Mouse (Mus musculus) lung, embryonic 16.5 days (tissue): Measurements from ENCODE around the gene Spin1. TPM values are rescaled to one million over a fixed set of nuclear protein-coding genes. Genes with fewer than 3 reads are reported as not detected.
"Not testable (repeated sequence)": the region's sequence is repeated elsewhere in the genome, so short reads cannot be mapped to it uniquely, and the experiment has no call there.

Experiments used
- ATAC-seq: fragments of 200-750 bp; cut with Nextera tagmentation; 2 replicates; pipeline ENCODE4 v1.8.0; 2017; ENCODE audit warnings: low read depth, mild to moderate bottlenecking, moderate library complexity
- H3K27ac ChIP-seq: fragments of 300-500 bp; sonication (generic); 2 replicates; pipeline ENCODE4 v1.5.1; 2014; ENCODE audit warnings: mild to moderate bottlenecking, control low read depth, low read length
- H3K27me3 ChIP-seq: fragments of 300-500 bp; sonication (generic); 2 replicates; pipeline ENCODE4 v1.6.1; 2014; ENCODE audit warnings: low read depth, low read length, mixed read lengths; ENCODE audit not compliant: control insufficient read depth, insufficient read depth
- H3K36me3 ChIP-seq: fragments of 300-500 bp; sonication (generic); 2 replicates; pipeline ENCODE4 v1.6.1; 2014; ENCODE audit warnings: low read length; ENCODE audit not compliant: control insufficient read depth, insufficient read depth
- H3K4me1 ChIP-seq: fragments of 300-500 bp; sonication (generic); replicated peaks from 2 replicates; pipeline ENCODE4 v1.6.1; 2014; ENCODE audit warnings: low read length, mixed read lengths; ENCODE audit not compliant: control insufficient read depth, insufficient read depth
- H3K4me2 ChIP-seq: fragments of 300-500 bp; sonication (generic); 2 replicates; pipeline ENCODE4 v1.6.1; 2014; ENCODE audit warnings: low read depth, low read length, control low read depth
- H3K4me3 ChIP-seq: fragments of 300-500 bp; sonication (generic); 2 replicates; pipeline ENCODE4 v1.5.1; 2014; ENCODE audit warnings: mild to moderate bottlenecking, low read length, control low read depth
- H3K9ac ChIP-seq: fragments of 300-500 bp; sonication (generic); 2 replicates; pipeline ENCODE4 v1.6.1; 2014; ENCODE audit warnings: low read length, control low read depth
- H3K9me3 ChIP-seq: fragments of 300-500 bp; sonication (generic); 2 replicates; pipeline ENCODE4 v1.6.1; 2016; ENCODE audit warnings: low read length; ENCODE audit not compliant: control insufficient read depth
- WGBS: fragments of 180-500 bp; shearing (Covaris S2); extraction: QIAGEN DNeasy Blood & Tissue Kit; methylation state at CpG from one replicate; pipeline ENCODE4 v1.1.7; 2014; 5-methylcytosine and 5-hydroxymethylcytosine counted together
- polyA plus RNA-seq: library from polyadenylated mRNA; unstranded; fragments of >200 nt; fragmentation: Nextera tagmentation; extraction: Ambion mirVana; gene quantifications from 2 replicates; pipeline ENCODE4 v1.2.1, GENCODE M21; 2015

Spin1 gene
- polyA plus RNA-seq, 1 experiment from 2014 or later: 80.4 TPM

DNA sequence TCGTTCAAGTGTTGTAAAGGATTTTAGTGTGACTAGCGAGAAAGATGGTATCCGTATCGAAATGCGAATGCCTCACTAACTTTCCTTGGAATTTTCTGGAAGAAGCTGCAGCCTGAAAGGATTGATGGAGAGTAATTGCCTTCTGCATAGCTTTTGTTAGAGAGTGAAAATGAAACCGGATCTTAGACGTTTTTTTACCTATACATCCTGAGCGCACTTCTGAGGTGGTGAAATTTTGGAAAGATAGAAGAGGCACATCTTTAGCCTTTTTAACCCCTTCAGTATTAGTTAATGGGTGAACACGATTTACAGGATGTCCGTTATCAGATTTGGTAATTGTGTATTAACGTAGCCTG, 1.1 kb downstream of the Spin1 start:
- peak overlapping the region; percentile 54 for H3K4me2 ChIP-seq
- 12% methylated on average over 11 of the region's 11 CpGs for WGBS
- no peak for ATAC-seq
- H3K27ac ChIP-seq: peak overlapping the region; percentile 95
- H3K9ac ChIP-seq: peak overlapping the region; percentile 95
- H3K27me3 ChIP-seq: no peaks in the 10 kb centered on the region
- H3K36me3 ChIP-seq: 0 out of 2 replicates have a peak, but pooled peaks cover 2% of the 10 kb centered on the region
- peaks cover 16% of the 10 kb centered on the region for H3K4me1 ChIP-seq
- H3K9me3 ChIP-seq: no peaks in the 10 kb centered on the region
- peak overlapping the region; percentile 86 for H3K4me3 ChIP-seq

DNA sequence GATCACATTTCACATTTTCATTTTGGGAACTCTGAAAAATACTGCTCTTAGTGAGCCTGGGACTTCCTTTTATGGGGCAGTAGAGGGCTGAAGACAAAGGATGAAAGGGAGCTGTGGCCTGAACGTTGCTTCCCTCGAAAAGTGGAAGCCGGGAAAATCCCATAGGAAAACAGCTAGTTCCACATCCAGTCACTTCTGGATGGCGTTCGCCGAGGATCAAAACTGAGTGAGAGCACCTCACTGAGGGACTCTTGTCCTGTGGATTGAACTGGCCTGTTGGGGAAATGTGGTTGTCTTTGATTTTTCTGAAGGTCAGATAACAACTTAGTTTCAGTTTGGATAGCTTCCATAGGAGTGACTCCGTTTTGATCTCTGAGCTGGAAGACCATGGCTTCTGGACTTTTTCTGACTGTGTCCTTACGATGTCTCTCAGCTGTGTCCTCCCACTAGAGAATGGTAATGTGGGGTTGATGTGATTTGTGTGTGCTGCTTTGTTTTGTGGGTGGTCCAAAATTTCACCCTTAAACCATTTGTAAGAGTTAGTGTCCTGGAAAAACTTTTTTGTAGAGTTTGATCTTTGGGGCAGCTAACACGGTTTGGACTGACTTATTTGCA, 2.5 kb downstream of the Spin1 start:
- no peak overlapping the region for H3K4me3 ChIP-seq
- no peaks in the 10 kb centered on the region for H3K9me3 ChIP-seq
- peak overlapping the region; percentile 34; the same call in 1 of the 2 replicates for H3K27ac ChIP-seq
- no peak overlapping the region for H3K9ac ChIP-seq
- no peak for ATAC-seq
- 0 out of 2 replicates have a peak, but pooled peaks cover 2% of the 10 kb centered on the region for H3K36me3 ChIP-seq
- H3K27me3 ChIP-seq: no peaks in the 10 kb centered on the region
- peak overlapping the region; percentile 54; the same call in 1 of the 2 replicates for H3K4me2 ChIP-seq
- 75% methylated on average over 9 of the region's 9 CpGs for WGBS
- H3K4me1 ChIP-seq: peaks cover 16% of the 10 kb centered on the region

DNA sequence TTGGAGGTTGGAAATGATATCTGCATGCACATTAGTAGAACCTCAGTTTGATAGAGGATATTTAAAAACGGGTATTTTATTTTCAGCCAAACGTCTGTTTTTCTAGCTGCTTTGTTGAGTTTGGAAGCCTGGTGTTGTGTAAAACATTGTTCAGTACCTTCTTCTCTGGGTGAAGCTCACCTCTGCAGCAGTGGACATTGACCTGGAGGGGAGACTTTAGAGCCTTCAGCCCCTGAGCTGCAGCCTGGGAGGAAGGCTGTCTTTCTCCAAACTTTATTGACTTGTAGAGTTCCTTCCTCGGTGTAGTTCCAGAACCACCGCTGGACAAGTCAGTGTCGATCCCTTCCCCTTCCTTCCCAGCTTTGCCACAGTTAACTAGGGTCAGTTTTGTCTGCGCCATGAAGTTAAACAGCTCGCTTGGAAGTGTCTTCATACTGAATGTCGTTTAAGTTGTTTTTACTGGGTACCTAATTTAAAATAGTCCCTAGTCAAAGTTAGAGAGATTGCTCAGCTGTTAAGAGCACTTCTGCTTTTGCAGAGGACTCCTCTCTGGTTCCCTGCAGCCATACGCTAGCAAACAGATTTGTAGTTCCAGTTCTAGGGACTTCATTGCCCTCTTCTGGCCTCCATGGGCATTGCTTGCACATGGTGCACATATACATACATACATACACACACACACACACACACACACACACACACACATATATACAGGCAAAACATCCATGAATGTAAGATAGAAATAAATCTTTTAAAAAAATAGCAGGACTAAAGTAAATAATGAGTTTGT, 3.4 kb downstream of the Spin1 start:
- no peaks in the 10 kb centered on the region for H3K9me3 ChIP-seq
- no peak overlapping the region for H3K4me3 ChIP-seq
- ATAC-seq: no peak
- H3K27ac ChIP-seq: no peak overlapping the region
- 0 out of 2 replicates have a peak, but pooled peaks cover 2% of the 10 kb centered on the region for H3K36me3 ChIP-seq
- WGBS: 94% methylated on average over 9 of the region's 9 CpGs
- H3K27me3 ChIP-seq: no peaks in the 10 kb centered on the region
- H3K4me2 ChIP-seq: no peak overlapping the region
- H3K4me1 ChIP-seq: peaks cover 14% of the 10 kb centered on the region
- H3K9ac ChIP-seq: no peak overlapping the region

DNA sequence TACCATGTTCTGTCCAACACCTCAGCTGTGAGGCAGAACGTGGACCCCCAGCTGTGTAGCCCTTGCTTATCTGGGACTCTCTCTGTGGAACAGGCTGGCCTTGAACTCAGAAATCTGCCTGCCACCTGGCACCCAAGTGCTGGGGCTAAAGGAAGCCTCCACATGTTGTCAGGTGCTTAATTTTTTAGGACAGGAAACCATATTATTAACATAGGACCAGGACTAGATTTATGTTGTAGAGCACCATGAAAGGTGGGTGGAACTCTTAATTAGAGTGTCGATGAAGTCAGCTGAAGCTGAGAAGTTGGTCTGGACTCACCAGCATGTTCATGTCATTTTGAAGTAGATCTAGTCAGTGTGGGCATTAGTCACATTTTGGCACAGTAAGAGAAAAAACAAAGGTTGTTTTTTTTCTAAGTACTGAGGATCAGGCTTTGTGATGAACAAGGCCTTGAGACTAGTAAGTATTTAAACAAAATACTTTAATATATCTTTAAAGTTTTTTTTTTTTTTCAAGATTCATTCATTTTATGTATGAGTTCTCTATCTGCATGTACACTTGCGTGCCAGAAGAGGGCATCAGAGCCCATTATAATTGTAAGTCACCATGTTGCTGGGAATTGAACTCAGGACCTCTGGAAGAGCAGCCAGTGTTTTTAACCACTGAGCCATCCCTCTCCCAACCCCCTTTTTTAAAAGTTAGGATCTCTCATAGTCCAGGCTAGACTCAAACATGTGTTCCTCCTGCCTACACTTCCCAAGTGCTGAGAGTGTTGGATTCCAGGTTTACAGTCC, 5.4 kb downstream of the Spin1 start:
- no peaks in the 10 kb centered on the region for H3K27me3 ChIP-seq

DNA sequence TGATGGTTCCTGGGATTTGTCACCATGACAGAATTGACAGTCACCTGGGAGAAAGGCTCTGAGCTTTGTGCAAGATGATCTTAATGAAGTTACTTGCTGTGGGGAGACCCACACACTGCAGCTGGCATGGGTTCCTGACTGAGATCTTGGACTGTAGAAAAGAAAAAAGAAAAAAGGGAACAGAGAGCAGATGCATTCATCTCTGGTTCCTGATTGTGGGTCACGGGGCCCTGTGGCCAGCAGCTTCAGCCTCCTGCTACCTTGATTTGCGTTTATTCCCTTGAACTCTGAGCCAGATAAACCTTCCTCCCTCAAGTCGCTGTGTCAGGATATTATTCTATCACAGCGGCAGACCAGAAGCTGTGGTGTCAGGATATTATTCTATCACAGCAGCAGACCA, 6.1 kb downstream of the Spin1 start:
- Histone ChIP-seq H3K36me3 (peaks cover 2% of the 10 kb centered on the region; the same call in 1 of the 2 replicates), H3K9me3 (0 out of 2 replicates have a peak, but pooled peaks cover 2% of the 10 kb centered on the region), H3K9ac (no peak overlapping the region), H3K27ac (no peak overlapping the region), H3K4me3 (no peak overlapping the region), H3K27me3 (no peaks in the 10 kb centered on the region), H3K4me2 (no peak overlapping the region), H3K4me1 (peaks cover 7% of the 10 kb centered on the region)
- 86% methylated on average over 4 of the region's 4 CpGs for WGBS
- no peak for ATAC-seq

More for the DNA sequence above, 5.4 kb downstream of the Spin1 start:
- Histone ChIP-seq H3K9ac (no peak overlapping the region), H3K9me3 (no peaks in the 10 kb centered on the region), H3K4me2 (no peak overlapping the region), H3K4me3 (no peak overlapping the region), H3K4me1 (peaks cover 7% of the 10 kb centered on the region), H3K27ac (no peak overlapping the region), H3K36me3 (peaks cover 2% of the 10 kb centered on the region; the same call in 1 of the 2 replicates)
- 91% methylated on average over 3 of the region's 3 CpGs for WGBS
- ATAC-seq: no peak

DNA sequence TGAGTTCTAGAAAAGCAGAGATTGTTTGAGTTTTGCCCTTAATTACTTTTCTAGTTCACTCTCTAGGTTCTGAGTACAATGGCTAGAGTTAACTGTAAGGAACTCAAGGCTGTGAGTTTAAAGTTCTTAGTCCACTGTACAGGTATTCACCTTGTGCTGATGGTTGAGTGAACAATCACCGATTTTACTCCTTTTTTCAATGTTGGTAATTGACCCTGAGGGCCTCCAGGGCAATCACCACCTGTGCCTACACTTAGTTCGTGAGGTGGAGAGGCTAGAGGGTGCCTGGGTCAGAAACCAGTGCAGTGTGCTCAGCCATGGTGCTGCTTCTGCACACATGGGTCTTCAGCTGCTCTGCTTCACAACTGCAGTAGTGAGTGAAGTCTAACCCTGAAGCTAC, 8.8 kb downstream of the Spin1 start:
- H3K36me3 ChIP-seq: peaks cover 5% of the 10 kb centered on the region; the same call in 1 of the 2 replicates
- ATAC-seq: no peak
- no peak overlapping the region for H3K4me2 ChIP-seq
- H3K27ac ChIP-seq: no peak overlapping the region
- no peaks in the 10 kb centered on the region for H3K4me1 ChIP-seq
- H3K9me3 ChIP-seq: 0 out of 2 replicates have a peak, but pooled peaks cover 2% of the 10 kb centered on the region
- no peak overlapping the region for H3K9ac ChIP-seq
- H3K27me3 ChIP-seq: no peaks in the 10 kb centered on the region
- no peak overlapping the region for H3K4me3 ChIP-seq
- 94% methylated on average over 2 of the region's 2 CpGs for WGBS

DNA sequence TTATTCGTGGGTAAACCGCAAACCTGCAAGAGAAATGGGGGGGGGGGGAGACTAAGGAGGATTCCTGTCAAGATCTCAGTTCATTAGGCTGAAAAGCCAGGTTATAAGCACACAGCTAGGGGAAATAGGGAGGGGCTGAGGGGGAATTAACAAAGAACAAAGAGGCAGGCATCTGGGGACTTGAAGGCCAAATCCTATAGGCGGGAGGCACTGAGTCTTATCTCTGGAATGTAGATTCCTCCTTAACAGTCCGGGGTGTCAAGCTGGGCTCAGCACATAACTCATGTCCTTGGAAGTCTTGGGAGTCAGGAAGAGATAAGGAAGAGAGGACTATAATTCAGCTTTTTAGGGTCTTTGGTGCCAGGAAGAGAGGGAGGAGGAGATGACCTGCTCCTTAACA, 13.7 kb downstream of the Spin1 start:
- WGBS: 16% methylated on average over 4 of the region's 4 CpGs
- ATAC-seq, H3K4me1 ChIP-seq, H3K27me3 ChIP-seq, H3K36me3 ChIP-seq, H3K9ac ChIP-seq, H3K9me3 ChIP-seq, H3K4me3 ChIP-seq, H3K4me2 ChIP-seq, H3K27ac ChIP-seq: not testable (repeated sequence)

DNA sequence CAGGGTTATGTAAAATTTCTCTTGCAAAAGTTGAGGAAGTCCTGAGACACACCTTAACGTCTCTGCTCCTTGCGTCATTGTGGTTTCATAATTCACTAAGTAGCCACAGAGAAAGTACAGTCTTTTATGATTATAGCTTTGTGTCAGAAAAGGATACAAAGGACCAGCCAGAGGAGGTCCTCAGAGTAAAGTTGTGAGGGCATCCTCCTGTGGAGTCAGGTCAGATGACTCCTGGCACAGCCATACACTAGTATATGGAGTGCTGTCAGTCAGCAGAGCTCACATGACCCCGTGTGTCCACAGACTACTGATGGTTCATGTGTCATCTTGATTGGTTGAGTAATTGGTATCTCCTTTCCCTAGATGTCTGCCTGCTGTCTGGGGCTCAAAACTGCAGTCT, 15.1 kb downstream of the Spin1 start:
- ATAC-seq: no peak
- Histone ChIP-seq H3K4me2 (no peak overlapping the region), H3K36me3 (peaks cover 5% of the 10 kb centered on the region; the same call in 1 of the 2 replicates), H3K4me1 (peaks cover 18% of the 10 kb centered on the region), H3K9me3 (0 out of 2 replicates have a peak, but pooled peaks cover 2% of the 10 kb centered on the region), H3K4me3 (no peak overlapping the region), H3K9ac (no peak overlapping the region), H3K27ac (no peak overlapping the region), H3K27me3 (no peaks in the 10 kb centered on the region)
- 82% methylated on average over 3 of the region's 3 CpGs for WGBS

DNA sequence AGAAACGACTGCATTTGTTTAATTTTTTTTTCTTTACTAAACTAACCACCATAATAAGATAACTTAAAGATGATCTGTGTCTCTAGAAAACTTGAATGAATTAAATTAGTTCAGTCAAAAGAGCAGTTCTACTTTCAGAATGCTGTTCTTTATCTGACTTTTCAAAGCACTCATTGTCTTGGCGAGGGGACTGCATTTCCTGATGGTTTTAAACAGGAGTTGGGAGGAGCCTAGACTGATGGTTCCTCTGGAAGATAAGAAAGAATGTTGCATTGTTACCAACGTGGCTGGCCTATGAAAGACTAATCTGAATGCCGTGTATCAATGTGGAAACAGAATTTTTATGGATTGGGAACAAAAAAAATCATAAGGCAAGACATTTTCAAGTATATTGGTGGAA, 20.1 kb downstream of the Spin1 start:
- Histone ChIP-seq H3K4me2 (0 out of 2 replicates have a peak overlapping the region, but pooled peaks have one; percentile 12), H3K4me3 (no peak overlapping the region), H3K36me3 (no peaks in the 10 kb centered on the region), H3K9me3 (no peaks in the 10 kb centered on the region), H3K27me3 (no peaks in the 10 kb centered on the region), H3K9ac (no peak overlapping the region), H3K27ac (peak overlapping the region; percentile 28; the same call in 1 of the 2 replicates), H3K4me1 (peaks cover 23% of the 10 kb centered on the region)
- 6% methylated on average over 4 of the region's 4 CpGs for WGBS
- ATAC-seq: no peak
